ENCODE assay signal across 17 mouse cellular contexts in the genomic region with DNA sequence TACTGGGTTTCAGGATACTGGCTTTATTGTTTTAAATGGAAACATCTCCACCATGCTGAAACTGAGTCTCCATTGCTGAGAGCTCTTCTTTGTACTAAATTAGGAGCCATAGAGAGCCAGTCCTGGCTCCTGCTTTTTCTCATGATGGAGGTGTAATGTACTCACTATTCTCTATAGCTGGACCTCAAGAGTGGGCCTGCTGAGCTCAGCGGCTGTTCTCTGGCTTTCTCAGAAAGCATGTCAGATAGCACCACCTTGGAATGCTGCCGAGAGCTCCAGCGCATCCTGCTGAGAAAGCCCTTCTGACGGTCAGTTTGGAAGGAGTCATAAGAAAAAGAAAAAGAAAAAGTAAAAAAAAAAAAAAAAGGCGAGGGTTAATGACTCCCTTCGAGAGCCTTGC. TPM values are rescaled to one million over a fixed set of nuclear protein-coding genes. Genes with fewer than 3 reads are reported as not detected.
DNase-seq lines count a peak whose midpoint lies in the region; ATAC-seq lines count a peak whose summit lies in the region.
"Had no signal": no experiment of that assay in that cellular context is flagged by ENCODE, and none has a peak within 500 bp of the region (broad histone marks: within the 10 kb centered on the region; RNA-seq: fewer than 3 reads in every experiment).

No protein-coding gene starts in this region.

- H3K4me3 ChIP-seq in midbrain, embryonic 14.5 days (replicated peaks; ENCODE audit: low read depth, low read length): no peak overlapping the region
- no peak overlapping the region for H3K4me3 ChIP-seq in hindbrain, embryonic 12.5 days
- H3K4me3 ChIP-seq: forebrain, embryonic 13.5 days; hindbrain, embryonic 10.5 days; midbrain, embryonic 15.5 days had no signal

- no peak overlapping the region for H3K9ac ChIP-seq in midbrain, embryonic 14.5 days (replicated peaks; ENCODE audit: low read length)
- no peak overlapping the region for H3K9ac ChIP-seq in hindbrain, embryonic 12.5 days
- H3K9ac ChIP-seq: forebrain, embryonic 13.5 days; midbrain, embryonic 15.5 days had no signal

- H3K36me3 ChIP-seq in midbrain, embryonic 14.5 days (ENCODE audit: control insufficient read depth, insufficient read depth, low read length): no peaks in the 10 kb centered on the region
- no peaks in the 10 kb centered on the region for H3K36me3 ChIP-seq in hindbrain, embryonic 12.5 days
- H3K36me3 ChIP-seq: hindbrain, embryonic 10.5 days; midbrain, embryonic 15.5 days had no signal

- H3K27me3 ChIP-seq in midbrain, embryonic 14.5 days (ENCODE audit: control insufficient read depth, insufficient read depth, low read length): no peaks in the 10 kb centered on the region
- no peaks in the 10 kb centered on the region for H3K27me3 ChIP-seq in hindbrain, embryonic 12.5 days
- H3K27me3 ChIP-seq: forebrain, embryonic 13.5 days; midbrain, embryonic 15.5 days had no signal

- WGBS in midbrain, embryonic 14.5 days: 68% methylated on average over 6 of the region's 6 CpGs
- WGBS in hindbrain, embryonic 12.5 days: 55% methylated on average over 6 of the region's 6 CpGs

- H3K27ac ChIP-seq in midbrain, embryonic 14.5 days (replicated peaks; ENCODE audit: low read depth, low read length): no peak overlapping the region
- H3K27ac ChIP-seq in hindbrain, embryonic 12.5 days: no peak overlapping the region
- H3K27ac ChIP-seq: forebrain, embryonic 13.5 days; hindbrain, embryonic 10.5 days; macrophage; midbrain, embryonic 15.5 days had no signal

- peak; percentile 19 to 38 for DNase-seq in heart, postnatal 10 days
- DNase-seq in heart, adult 9 months (ENCODE audit: low spot score in 2 of 2): no peak
- peak; percentile 3 for DNase-seq in lung, postnatal 10 days
- no peak for DNase-seq in lung, postnatal 36 days
- peak; percentile 43 to 49 for DNase-seq in cerebellum, adult 18-20 months
- peak; percentile 71 for DNase-seq in cerebellum, postnatal 36 days
- no peak for DNase-seq in midbrain, embryonic 14.5 days
- DNase-seq: layer of hippocampus, adult 9-11 months; right cerebral cortex, postnatal 4 days; thymus, postnatal 36 days had no signal

- ATAC-seq in midbrain, embryonic 14.5 days (ENCODE audit: low FRiP score, low TSS enrichment): no peak
- no peak for ATAC-seq in hindbrain, embryonic 12.5 days (ENCODE audit: low FRiP score)
- ATAC-seq: forebrain, embryonic 13.5 days; midbrain, embryonic 15.5 days had no signal

- no peaks in the 10 kb centered on the region for H3K9me3 ChIP-seq in midbrain, embryonic 14.5 days (ENCODE audit: control insufficient read depth, low read length)
- H3K9me3 ChIP-seq in hindbrain, embryonic 12.5 days (replicated peaks): no peaks in the 10 kb centered on the region
- H3K9me3 ChIP-seq: forebrain, embryonic 13.5 days; hindbrain, embryonic 10.5 days; midbrain, embryonic 15.5 days had no signal

- intact Hi-C loops in heart, postnatal 10 days (cut with DNase I): no loop called here

- no peaks in the 10 kb centered on the region for H3K4me1 ChIP-seq in midbrain, embryonic 14.5 days (ENCODE audit: control insufficient read depth, insufficient read depth, low read length)
- no peaks in the 10 kb centered on the region for H3K4me1 ChIP-seq in hindbrain, embryonic 12.5 days
- H3K4me1 ChIP-seq: forebrain, embryonic 13.5 days; hindbrain, embryonic 10.5 days; midbrain, embryonic 15.5 days had no signal

- H3K4me2 ChIP-seq in midbrain, embryonic 14.5 days (ENCODE audit: low read length): no peak overlapping the region
- H3K4me2 ChIP-seq in hindbrain, embryonic 12.5 days (replicated peaks): no peak overlapping the region
- H3K4me2 ChIP-seq: forebrain, embryonic 13.5 days; midbrain, embryonic 15.5 days had no signal

RNA-seq across cellular contexts. Expression of a gene that starts 41.8 kb away (rescaled TPM):
- 1 to 10 TPM; 7.2 TPM for total RNA-seq in heart, postnatal 10 days (2021)
- polyA plus RNA-seq in midbrain, embryonic 14.5 days (2014; fragmentation: Nextera tagmentation; extraction: Ambion mirVana): 2.0 and 2.4 TPM in 2 replicates
- 10.8 and 12.2 TPM in 2 replicates for polyA plus RNA-seq in hindbrain, embryonic 12.5 days (2016; fragmentation: Nextera tagmentation; extraction: Ambion mirVana)
- total RNA-seq: granulocyte monocyte progenitor cell, adult 5-6 weeks; neutrophil, adult 5-6 weeks had no signal

Comparison
In these comparisons a context has a peak if more than half of its experiments do, and no peak if none do; other contexts are left out.
1. DNase-seq: peak in heart, postnatal 10 days (2 of 2), lung, postnatal 10 days (single experiment), cerebellum, adult 18-20 months (2 of 2) and cerebellum, postnatal 36 days (2 of 2); none in heart, adult 9 months (0 of 2), lung, postnatal 36 days (single experiment) and midbrain, embryonic 14.5 days (single experiment).